Mouse (Mus musculus): Measurements from ENCODE around the gene Ddr2. TPM values are rescaled to one million over a fixed set of nuclear protein-coding genes. Genes with fewer than 3 reads are reported as not detected.
"Not testable (repeated sequence)": the region's sequence is repeated elsewhere in the genome, so short reads cannot be mapped to it uniquely, and the experiment has no call there.

The Ddr2 gene
- total RNA-seq, 2 experiments from 2014 or later = 25.5 to 26.4 TPM

- DNase-seq (ENCODE audit: low spot score in 2 of 2) = no peak
Observed at GRCm38 (mm10) chr1:170043753-170044152, 66.8 kb downstream of the Ddr2 start.

GRCm38 (mm10) chr1:170042996-170043395 is 67.6 kb downstream of the Ddr2 start:
- no peak for DNase-seq (ENCODE audit: low spot score in 2 of 2)

- no peak for DNase-seq (ENCODE audit: low spot score in 2 of 2)
Observed at GRCm38 (mm10) chr1:170039402-170039801, 71.2 kb downstream of the Ddr2 start.

GRCm38 (mm10) chr1:170035575-170035974 is 75.0 kb downstream of the Ddr2 start:
- no peak for DNase-seq (ENCODE audit: low spot score in 2 of 2)

GRCm38 (mm10) chr1:170034961-170035360 is 75.6 kb downstream of the Ddr2 start:
- no peak for DNase-seq (ENCODE audit: low spot score in 2 of 2)

GRCm38 (mm10) chr1:170031656-170032055 is 78.9 kb downstream of the Ddr2 start:
- no peak for DNase-seq (ENCODE audit: low spot score in 2 of 2)

GRCm38 (mm10) chr1:170014784-170015183 is 95.8 kb downstream of the Ddr2 start:
- no peak for DNase-seq (ENCODE audit: low spot score in 2 of 2)

- no peak for DNase-seq (ENCODE audit: low spot score in 2 of 2)
Observed at GRCm38 (mm10) chr1:170010716-170011505, 99.7 kb downstream of the Ddr2 start.

- DNase-seq (ENCODE audit: low spot score in 2 of 2) = no peak
Observed at GRCm38 (mm10) chr1:170009296-170009695, 101.3 kb downstream of the Ddr2 start.

GRCm38 (mm10) chr1:170008432-170009220 is 101.9 kb downstream of the Ddr2 start:
- DNase-seq (ENCODE audit: low spot score in 2 of 2) = no peak

- no peak for DNase-seq (ENCODE audit: low spot score in 2 of 2)
Observed at GRCm38 (mm10) chr1:170006516-170006915, 104.0 kb downstream of the Ddr2 start.

- DNase-seq (ENCODE audit: low spot score in 2 of 2) = no peak
Observed at GRCm38 (mm10) chr1:170005297-170005696, 105.3 kb downstream of the Ddr2 start.

GRCm38 (mm10) chr1:169993901-169994300 is 116.7 kb downstream of the Ddr2 start:
- DNase-seq (ENCODE audit: low spot score in 2 of 2) = not testable (repeated sequence)

GRCm38 (mm10) chr1:169986166-169986565 is 124.4 kb downstream of the Ddr2 start:
- DNase-seq (ENCODE audit: low spot score in 2 of 2) = no peak

- DNase-seq (ENCODE audit: low spot score in 2 of 2) = no peak
Observed at GRCm38 (mm10) chr1:169977621-169978020, 132.9 kb downstream of the Ddr2 start.

- no peak for DNase-seq (ENCODE audit: low spot score in 2 of 2)
Observed at GRCm38 (mm10) chr1:169971998-169972397, 138.6 kb downstream of the Ddr2 start.

- no peak for DNase-seq (ENCODE audit: low spot score in 2 of 2)
Observed at GRCm38 (mm10) chr1:169970936-169971335, 139.6 kb downstream of the Ddr2 start.

- no peak for DNase-seq (ENCODE audit: low spot score in 2 of 2)
Observed at GRCm38 (mm10) chr1:169969516-169969886, 141.1 kb downstream of the Ddr2 start.

- DNase-seq (ENCODE audit: low spot score in 2 of 2) = peak; percentile 95 to 97
Observed at GRCm38 (mm10) chr1:169968792-169969515, 141.6 kb downstream of the Ddr2 start, which contains the start of gene Hsd17b7. Gene Hsd17b7 (minus strand): TSS chr1:169969241.

GRCm38 (mm10) chr1:169953106-169953505 is 157.5 kb downstream of the Ddr2 start:
- DNase-seq (ENCODE audit: low spot score in 2 of 2) = no peak

GRCm38 (mm10) chr1:169952636-169953035 is 157.9 kb downstream of the Ddr2 start:
- no peak for DNase-seq (ENCODE audit: low spot score in 2 of 2)

GRCm38 (mm10) chr1:169951561-169951960 is 159.0 kb downstream of the Ddr2 start:
- DNase-seq (ENCODE audit: low spot score in 2 of 2) = no peak
